ENCODE assay signal across 18 mouse cellular contexts in the genomic region with DNA sequence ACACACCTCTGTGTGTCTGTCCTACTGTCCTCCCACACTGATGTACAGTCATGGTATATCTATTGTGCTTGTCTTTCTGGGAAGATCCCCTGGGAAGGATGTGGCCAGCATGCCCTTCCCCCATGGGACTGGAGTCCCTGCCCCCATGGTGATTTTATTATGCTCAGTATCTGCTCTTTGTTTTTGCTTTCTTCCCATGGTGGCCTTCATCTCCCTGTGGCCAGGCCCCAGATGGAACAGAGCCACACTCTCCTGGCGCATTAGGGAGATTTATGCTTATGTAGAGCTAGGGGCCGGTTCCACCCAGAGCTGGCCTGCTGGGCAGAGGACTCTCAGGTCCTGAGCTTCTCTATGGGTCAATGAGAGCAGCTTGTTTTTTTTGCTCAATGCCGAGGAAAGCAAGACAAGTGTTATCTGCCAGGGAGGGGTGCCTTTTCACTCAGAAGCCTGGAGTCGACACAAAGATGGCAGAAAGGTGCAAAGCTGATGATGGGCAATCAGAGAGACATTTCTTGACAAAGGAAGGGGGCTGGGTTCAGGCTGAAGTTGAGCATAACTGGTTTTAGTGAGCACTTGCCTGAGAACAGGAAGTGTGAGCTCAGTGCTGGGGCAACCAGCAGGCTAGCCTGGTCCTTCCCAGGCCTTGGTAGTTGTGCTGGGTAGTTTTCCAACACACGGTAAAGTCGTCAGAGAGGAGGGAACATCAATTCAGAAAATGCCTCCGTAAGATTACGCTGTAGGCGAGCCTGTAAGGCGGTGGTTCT. TPM values are rescaled to one million over a fixed set of nuclear protein-coding genes. Genes with fewer than 3 reads are reported as not detected.
DNase-seq lines count a peak whose midpoint lies in the region; ATAC-seq and TF ChIP-seq lines count a peak whose summit lies in the region.
"Had no signal": no experiment of that assay in that cellular context is flagged by ENCODE, and none has a peak within 500 bp of the region (broad histone marks: within the 10 kb centered on the region; RNA-seq: fewer than 3 reads in every experiment).

No protein-coding gene starts in this region.

- intact Hi-C loops in heart, postnatal 14 days (cut with DNase I): no loop called here

- 59% methylated on average over 10 of the region's 10 CpGs for WGBS in kidney, embryonic 16.5 days
- 61% methylated on average over 10 of the region's 10 CpGs for WGBS in spleen, adult 2 months

- no peak overlapping the region for H3K9ac ChIP-seq in kidney, embryonic 16.5 days (replicated peaks; ENCODE audit: low read length)
- H3K9ac ChIP-seq: embryonic facial prominence, embryonic 13.5 days; forebrain, postnatal 0 days; limb, embryonic 12.5 days; liver, embryonic 14.5 days had no signal

- TF ChIP-seq CTCF in spleen, adult 2 months (IDR thresholded peaks at IDR 0.05; ENCODE audit: extremely low read depth, insufficient read depth, insufficient read length, insufficient replicate concordance): no peak

- no peaks in the 10 kb centered on the region for H3K9me3 ChIP-seq in kidney, embryonic 16.5 days (ENCODE audit: low read length)
- H3K9me3 ChIP-seq: embryonic facial prominence, embryonic 13.5 days had no signal

- no peak overlapping the region for H3K4me2 ChIP-seq in kidney, embryonic 16.5 days (replicated peaks; ENCODE audit: low read depth, low read length)
- H3K4me2 ChIP-seq: embryonic facial prominence, embryonic 13.5 days; limb, embryonic 12.5 days had no signal

- H3K36me3 ChIP-seq in kidney, embryonic 16.5 days (ENCODE audit: insufficient read depth, low read length): no peaks in the 10 kb centered on the region
- H3K36me3 ChIP-seq in spleen, adult 2 months (ENCODE audit: control insufficient read depth, insufficient read depth, low read length): no peaks in the 10 kb centered on the region
- H3K36me3 ChIP-seq: embryonic facial prominence, embryonic 13.5 days; limb, embryonic 12.5 days had no signal

- H3K4me3 ChIP-seq in kidney, embryonic 16.5 days (ENCODE audit: low read length): no peak overlapping the region
- H3K4me3 ChIP-seq in spleen, adult 2 months (ENCODE audit: extremely low read depth, insufficient read depth, insufficient read length): no peak overlapping the region
- H3K4me3 ChIP-seq: embryonic facial prominence, embryonic 13.5 days; left cerebral cortex, adult 2 months; limb, embryonic 12.5 days had no signal

- H3K27ac ChIP-seq in kidney, embryonic 16.5 days (ENCODE audit: low read length): no peak overlapping the region
- H3K27ac ChIP-seq in spleen, adult 2 months (ENCODE audit: insufficient read depth, low read length): peak overlapping the region; percentile 99
- H3K27ac ChIP-seq: embryonic facial prominence, embryonic 13.5 days; left cerebral cortex, adult 2 months; limb, embryonic 12.5 days; liver, embryonic 14.5 days had no signal

- DNase-seq in kidney, adult 9 months: no peak
- peak; percentile 26 to 60 for DNase-seq in spleen, adult 2 months (ENCODE audit: low read depth in 1 of 2, low spot score in 2 of 2)
- no peak for DNase-seq in spleen, postnatal 10 days (ENCODE audit: low spot score in 2 of 2)
- DNase-seq in adrenal gland, postnatal 25 days: peak; percentile 60
- no peak for DNase-seq in heart, postnatal 14 days
- no peak for DNase-seq in frontal cortex, postnatal 25 days (ENCODE audit: low spot score in 2 of 2)
- DNase-seq: cerebellum, adult 9-10 months; forebrain, postnatal 0 days; gastrocnemius, postnatal 10 days; kidney, postnatal 10 days; lung, postnatal 10 days; thymus, postnatal 36 days had no signal

- peak; percentile 72 for TF ChIP-seq POLR2A in spleen, adult 2 months (IDR thresholded peaks at IDR 0.05; ENCODE audit: low read depth, low read length)

- peak; percentile 59 for ATAC-seq in kidney, embryonic 16.5 days (ENCODE audit: low FRiP score, low TSS enrichment)
- ATAC-seq: forebrain, postnatal 0 days; inflammation-experienced regulatory T-cells, adult 6 months had no signal

- H3K27me3 ChIP-seq in kidney, embryonic 16.5 days (ENCODE audit: insufficient read depth, low read length): no peaks in the 10 kb centered on the region
- no peaks in the 10 kb centered on the region for H3K27me3 ChIP-seq in spleen, adult 2 months (ENCODE audit: control insufficient read depth, insufficient read depth, low read length)
- H3K27me3 ChIP-seq: embryonic facial prominence, embryonic 13.5 days; limb, embryonic 12.5 days had no signal

- no peaks in the 10 kb centered on the region for H3K4me1 ChIP-seq in kidney, embryonic 16.5 days (ENCODE audit: insufficient read depth, low read length)
- peaks cover 33% of the 10 kb centered on the region; the same call in 1 of the 2 replicates for H3K4me1 ChIP-seq in spleen, adult 2 months (ENCODE audit: control insufficient read depth, insufficient read depth, insufficient read length)
- H3K4me1 ChIP-seq: embryonic facial prominence, embryonic 13.5 days; limb, embryonic 12.5 days had no signal

RNA-seq across cellular contexts. Expression of a gene that starts 48.6 kb away (rescaled TPM):
- 2.1 and 2.2 TPM in 2 replicates for polyA plus RNA-seq in kidney, embryonic 16.5 days (2015; fragmentation: Nextera tagmentation; extraction: Ambion mirVana)
- 89.3 and 105 TPM in 2 replicates for polyA plus RNA-seq in spleen, adult 2 months (2012; rRNA removed)
- total RNA-seq in adrenal gland, postnatal 25 days (2021): 0.85 and 1.7 TPM in 2 replicates
- total RNA-seq in heart, postnatal 14 days (2021): 1 to 10 TPM; 1.2 to 1.4 TPM

Comparison
In these comparisons a context has a peak if more than half of its experiments do, and no peak if none do; other contexts are left out.
1. DNase-seq: peak in spleen, adult 2 months (2 of 2) and adrenal gland, postnatal 25 days (single experiment); none in kidney, adult 9 months (single experiment), spleen, postnatal 10 days (0 of 2), heart, postnatal 14 days (0 of 2) and frontal cortex, postnatal 25 days (0 of 2).